Mouse (Mus musculus): ENCODE data around the gene Crlf3. TPM values are rescaled to one million over a fixed set of nuclear protein-coding genes. Genes with fewer than 3 reads are reported as not detected.

The Crlf3 gene
- polyA plus RNA-seq, 1 experiment from 2014 or later: 22.6 TPM

Other genes with a start within 250 kb of the Crlf3 start
- gene Utp6, start 118.6 kb downstream of the Crlf3 start, polyA plus RNA-seq (2016; fragmentation: Nextera tagmentation; extraction: Ambion mirVana): 60.2 and 66.8 TPM in 2 replicates
- gene Suz12, start 87.9 kb downstream of the Crlf3 start, polyA plus RNA-seq (2016; fragmentation: Nextera tagmentation; extraction: Ambion mirVana): 33.0 and 34.3 TPM in 2 replicates
- 13.8 and 14.5 TPM in 2 replicates for gene Atad5, start 8.4 kb upstream of the Crlf3 start, polyA plus RNA-seq (2016; fragmentation: Nextera tagmentation; extraction: Ambion mirVana)
- 31.6 and 33.2 TPM in 2 replicates for gene Tefm, start 61.2 kb upstream of the Crlf3 start, polyA plus RNA-seq (2016; fragmentation: Nextera tagmentation; extraction: Ambion mirVana)
- 1.6 and 2.7 TPM in 2 replicates for gene Adap2, start 73.1 kb upstream of the Crlf3 start, polyA plus RNA-seq (2016; fragmentation: Nextera tagmentation; extraction: Ambion mirVana)
- 3.0 and 4.5 TPM in 2 replicates for gene Rnf135, start 102.9 kb upstream of the Crlf3 start, polyA plus RNA-seq (2016; fragmentation: Nextera tagmentation; extraction: Ambion mirVana)
- gene Rhot1, start 128.0 kb upstream of the Crlf3 start, polyA plus RNA-seq (2016; fragmentation: Nextera tagmentation; extraction: Ambion mirVana): 70.3 and 71.0 TPM in 2 replicates
- 30.1 and 32.1 TPM in 2 replicates for gene Rhbdl3, start 219.9 kb upstream of the Crlf3 start, polyA plus RNA-seq (2016; fragmentation: Nextera tagmentation; extraction: Ambion mirVana)